Comparison of ENCODE assay signal across 20 mouse cellular contexts in the genomic region with DNA sequence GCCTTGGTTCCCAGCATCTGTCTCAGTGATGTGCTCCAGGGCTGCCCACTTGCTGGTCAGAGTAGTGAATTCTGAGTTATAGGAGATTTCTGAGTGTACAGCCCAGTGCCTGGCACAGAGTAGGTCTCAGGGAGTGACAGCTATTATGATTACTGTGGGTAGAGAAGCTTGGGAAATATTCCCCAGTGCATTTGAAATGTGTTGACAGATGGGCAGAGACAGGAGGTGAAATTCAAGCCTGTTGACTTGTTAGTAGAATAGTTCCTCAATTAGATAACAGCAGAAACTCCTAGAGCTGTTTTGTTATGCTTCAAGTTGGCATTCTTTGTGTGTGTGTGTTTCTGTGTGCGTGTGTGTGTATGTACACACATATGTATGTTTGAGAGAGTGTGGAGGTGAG.
"Had no signal": no experiment of that assay in that cellular context is flagged by ENCODE, and none has a peak within 500 bp of the region (broad histone marks: within the 10 kb centered on the region; RNA-seq: fewer than 3 reads in every experiment).

No protein-coding gene starts in this region.

- ATAC-seq: liver, embryonic 12.5 days; midbrain, embryonic 13.5 days; midbrain, embryonic 16.5 days had no signal

- H3K9ac ChIP-seq: kidney, embryonic 15.5 days; limb, embryonic 13.5 days; liver, embryonic 12.5 days; liver, embryonic 15.5 days; lung, embryonic 15.5 days; midbrain, embryonic 13.5 days had no signal

- H3K4me1 ChIP-seq: kidney, embryonic 15.5 days; limb, embryonic 10.5 days; limb, embryonic 13.5 days; liver, embryonic 12.5 days; liver, embryonic 15.5 days; lung, embryonic 15.5 days; megakaryocyte, embryonic 14.5 days had no signal

- H3K36me3 ChIP-seq: kidney, embryonic 15.5 days; limb, embryonic 10.5 days; limb, embryonic 13.5 days; liver, embryonic 12.5 days; liver, embryonic 15.5 days; lung, embryonic 15.5 days; midbrain, embryonic 10.5 days; midbrain, embryonic 13.5 days had no signal

- H3K4me2 ChIP-seq: kidney, embryonic 15.5 days; limb, embryonic 13.5 days; liver, embryonic 12.5 days; liver, embryonic 15.5 days; lung, embryonic 15.5 days; midbrain, embryonic 13.5 days had no signal

- H3K27ac ChIP-seq: kidney, embryonic 15.5 days; limb, embryonic 10.5 days; limb, embryonic 13.5 days; liver, embryonic 12.5 days; liver, embryonic 15.5 days; lung, embryonic 15.5 days; midbrain, embryonic 10.5 days; midbrain, embryonic 13.5 days had no signal

- H3K27me3 ChIP-seq: kidney, embryonic 15.5 days; limb, embryonic 13.5 days; liver, embryonic 12.5 days; liver, embryonic 15.5 days; lung, embryonic 15.5 days; megakaryocyte, embryonic 14.5 days; midbrain, embryonic 13.5 days had no signal

- DNase-seq: kidney, adult 11 months; kidney, adult 8-10 months; kidney, postnatal 10 days; kidney, postnatal 36 days; liver; lung, adult 18-20 months; lung, postnatal 10 days; lung, postnatal 36 days; thymus, adult 18-20 months; thymus, postnatal 36 days had no signal

- H3K9me3 ChIP-seq: kidney, embryonic 15.5 days; limb, embryonic 10.5 days; limb, embryonic 13.5 days; liver, embryonic 12.5 days; liver, embryonic 15.5 days; lung, embryonic 15.5 days; megakaryocyte, embryonic 14.5 days; midbrain, embryonic 10.5 days; midbrain, embryonic 13.5 days had no signal

- H3K4me3 ChIP-seq: kidney, embryonic 15.5 days; limb, embryonic 10.5 days; limb, embryonic 13.5 days; liver, embryonic 12.5 days; liver, embryonic 15.5 days; lung, embryonic 15.5 days; megakaryocyte, embryonic 14.5 days; midbrain, embryonic 10.5 days; midbrain, embryonic 13.5 days had no signal
